Mouse (Mus musculus) heart, embryonic 10.5 days (tissue): Measurements from ENCODE around the gene Nup214. TPM values are rescaled to one million over a fixed set of nuclear protein-coding genes. Genes with fewer than 3 reads are reported as not detected.
"Not testable (repeated sequence)": the region's sequence is repeated elsewhere in the genome, so short reads cannot be mapped to it uniquely, and the experiment has no call there.

Experiments
- DNase-seq: peaks from one replicate; pipeline ENCODE4 v3.0.0-alpha.2; 2017; ENCODE audit warnings: low spot score
- H3K27ac ChIP-seq: fragments of 300-500 bp; sonication (generic); 2 replicates; pipeline ENCODE4 v1.5.1; 2016; ENCODE audit warnings: mild to moderate bottlenecking
- H3K27me3 ChIP-seq: fragments of 300-500 bp; sonication (generic); 2 replicates; pipeline ENCODE4 v1.6.1; 2016; ENCODE audit warnings: mild to moderate bottlenecking; ENCODE audit not compliant: poor library complexity, insufficient read depth, severe bottlenecking
- H3K36me3 ChIP-seq: fragments of 300-500 bp; sonication (generic); 2 replicates; pipeline ENCODE4 v1.6.1; 2016; ENCODE audit warnings: mild to moderate bottlenecking, moderate library complexity
- H3K4me1 ChIP-seq: fragments of 300-500 bp; sonication (generic); 2 replicates; pipeline ENCODE4 v1.6.1; 2016; ENCODE audit warnings: mild to moderate bottlenecking
- H3K4me3 ChIP-seq: fragments of 300-500 bp; sonication (generic); 2 replicates; pipeline ENCODE4 v1.5.1; 2016; ENCODE audit warnings: mild to moderate bottlenecking, moderate library complexity
- H3K9me3 ChIP-seq: fragments of 300-500 bp; sonication (generic); 2 replicates; pipeline ENCODE4 v1.6.1; 2016; ENCODE audit warnings: mild to moderate bottlenecking, moderate library complexity
- WGBS: fragments of 180-500 bp; shearing (Covaris S2); methylation state at CpG from one replicate; pipeline ENCODE4 v1.1.7; 2016; 5-methylcytosine and 5-hydroxymethylcytosine counted together
- polyA plus RNA-seq: library from polyadenylated mRNA; unstranded; fragments of >200 nt; fragmentation: Nextera tagmentation; extraction: Ambion mirVana; gene quantifications from 2 replicates; pipeline ENCODE4 v1.2.1, GENCODE M21; 2016

The Nup214 gene
- polyA plus RNA-seq, 1 experiment from 2014 or later = 83.8 TPM

GRCm38 (mm10) chr2:32033436-32033835, 59.2 kb downstream of the Nup214 start:
- no peak overlapping the region for H3K4me3 ChIP-seq
- 94% methylated on average over 6 of the region's 6 CpGs for WGBS
- H3K9me3 ChIP-seq = no peaks in the 10 kb centered on the region
- no peaks in the 10 kb centered on the region for H3K27me3 ChIP-seq
- peaks cover 11% of the 10 kb centered on the region; the same call in 1 of the 2 replicates for H3K4me1 ChIP-seq
- peaks cover 86% of the 10 kb centered on the region for H3K36me3 ChIP-seq
- no peak for DNase-seq
- no peak overlapping the region for H3K27ac ChIP-seq

- whole genome bisulfite sequencing = 93% methylated on average over 6 of the region's 6 CpGs
- Histone ChIP-seq H3K27me3 (no peaks in the 10 kb centered on the region), H3K27ac (peak overlapping the region; percentile 38), H3K9me3 (no peaks in the 10 kb centered on the region), H3K36me3 (peaks cover 88% of the 10 kb centered on the region), H3K4me3 (no peak overlapping the region), H3K4me1 (peaks cover 18% of the 10 kb centered on the region; the same call in 1 of the 2 replicates)
- no peak for DNase-seq
Measured at GRCm38 (mm10) chr2:32034206-32034605, 60.0 kb downstream of the Nup214 start.

GRCm38 (mm10) chr2:32037279-32037858, 63.1 kb downstream of the Nup214 start:
- no peak overlapping the region for H3K4me3 ChIP-seq
- peaks cover 14% of the 10 kb centered on the region; the same call in 1 of the 2 replicates for H3K4me1 ChIP-seq
- DNase-seq = no peak
- H3K27me3 ChIP-seq = no peaks in the 10 kb centered on the region
- 65% methylated on average over 6 of the region's 6 CpGs for WGBS
- H3K36me3 ChIP-seq = peaks cover 91% of the 10 kb centered on the region
- peak overlapping the region; percentile 59 for H3K27ac ChIP-seq
- no peaks in the 10 kb centered on the region for H3K9me3 ChIP-seq

- DNase-seq = no peak
- Histone ChIP-seq H3K9me3 (no peaks in the 10 kb centered on the region), H3K4me3 (no peak overlapping the region), H3K4me1 (peaks cover 14% of the 10 kb centered on the region; the same call in 1 of the 2 replicates), H3K36me3 (peaks cover 89% of the 10 kb centered on the region), H3K27ac (no peak overlapping the region), H3K27me3 (no peaks in the 10 kb centered on the region)
- 85% methylated on average over 8 of the region's 8 CpGs for WGBS
Measured at GRCm38 (mm10) chr2:32038661-32039081, 64.4 kb downstream of the Nup214 start.

- H3K36me3 ChIP-seq = peaks cover 88% of the 10 kb centered on the region
- not testable (repeated sequence) for H3K27ac ChIP-seq, H3K27me3 ChIP-seq, H3K4me3 ChIP-seq, DNase-seq, H3K9me3 ChIP-seq
- 95% methylated on average over 9 of the region's 9 CpGs for WGBS
- peaks cover 31% of the 10 kb centered on the region for H3K4me1 ChIP-seq
Measured at GRCm38 (mm10) chr2:32040646-32041045, 66.4 kb downstream of the Nup214 start.

DNA sequence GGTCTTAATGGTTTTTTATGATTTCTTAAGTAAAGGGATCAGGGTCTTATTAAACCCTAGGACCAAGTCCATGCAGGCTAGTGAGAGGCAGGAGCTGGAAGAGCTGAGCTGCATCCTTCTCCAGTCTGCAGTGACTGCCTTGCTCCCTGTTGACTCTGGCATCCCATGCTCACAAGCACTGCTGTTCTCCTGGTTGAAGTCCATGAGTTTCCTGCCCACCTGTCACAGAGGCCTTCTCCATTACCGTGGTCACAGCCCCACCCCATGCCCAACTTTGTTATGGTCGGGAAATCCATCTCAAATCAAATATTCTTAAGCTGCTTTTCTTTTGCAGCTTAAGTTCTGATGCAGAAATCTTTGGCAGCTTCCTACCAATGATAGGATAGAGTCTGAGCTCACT, 66.9 kb downstream of the Nup214 start:
- no peak overlapping the region for H3K27ac ChIP-seq
- 89% methylated on average over 2 of the region's 2 CpGs for WGBS
- H3K9me3 ChIP-seq = no peaks in the 10 kb centered on the region
- H3K4me1 ChIP-seq = peaks cover 31% of the 10 kb centered on the region
- DNase-seq = no peak
- no peaks in the 10 kb centered on the region for H3K27me3 ChIP-seq
- H3K36me3 ChIP-seq = peaks cover 88% of the 10 kb centered on the region
- H3K4me3 ChIP-seq = no peak overlapping the region

DNA sequence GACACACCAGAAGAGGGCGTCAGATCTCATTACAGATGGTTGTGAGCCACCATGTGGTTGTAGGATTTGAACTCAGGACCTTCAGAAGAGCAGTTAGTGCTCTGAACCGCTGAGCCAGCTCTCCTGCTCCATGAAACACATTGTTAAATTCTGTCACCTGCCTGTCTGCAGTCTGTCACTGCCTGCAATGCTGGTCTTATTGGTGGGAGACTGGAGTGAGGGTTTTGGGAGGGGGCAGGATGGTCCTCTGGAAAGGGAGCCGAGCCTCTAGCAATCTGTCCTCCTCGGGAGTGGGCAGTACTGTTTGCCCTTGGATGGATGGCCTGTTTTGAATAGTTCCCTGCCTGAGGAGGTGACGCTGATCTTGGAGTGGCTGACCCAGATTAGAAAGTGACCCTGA, 69.6 kb downstream of the Nup214 start:
- peaks cover 45% of the 10 kb centered on the region for H3K4me1 ChIP-seq
- peak overlapping the region; percentile 87; the same call in 1 of the 2 replicates for H3K27ac ChIP-seq
- H3K4me3 ChIP-seq = no peak overlapping the region
- H3K36me3 ChIP-seq = peaks cover 90% of the 10 kb centered on the region
- WGBS = 46% methylated on average over 5 of the region's 5 CpGs
- no peaks in the 10 kb centered on the region for H3K9me3 ChIP-seq
- no peak for DNase-seq
- no peaks in the 10 kb centered on the region for H3K27me3 ChIP-seq

- no peaks in the 10 kb centered on the region for H3K27me3 ChIP-seq
- 61% methylated on average over 6 of the region's 6 CpGs for whole genome bisulfite sequencing
- peak overlapping the region; percentile 87 for H3K27ac ChIP-seq
Measured at GRCm38 (mm10) chr2:32045375-32045774, 71.1 kb downstream of the Nup214 start.

GRCm38 (mm10) chr2:32046009-32046408, 71.8 kb downstream of the Nup214 start:
- 53% methylated on average over 10 of the region's 10 CpGs for WGBS
- Histone ChIP-seq H3K27ac (peak overlapping the region; percentile 87), H3K4me1 (peaks cover 42% of the 10 kb centered on the region)

More at GRCm38 (mm10) chr2:32045375-32045774, 71.1 kb downstream of the Nup214 start:
- Histone ChIP-seq H3K36me3 (peaks cover 90% of the 10 kb centered on the region), H3K4me1 (peaks cover 42% of the 10 kb centered on the region), H3K4me3 (no peak overlapping the region), H3K9me3 (no peaks in the 10 kb centered on the region)
- no peak for DNase-seq

DNA sequence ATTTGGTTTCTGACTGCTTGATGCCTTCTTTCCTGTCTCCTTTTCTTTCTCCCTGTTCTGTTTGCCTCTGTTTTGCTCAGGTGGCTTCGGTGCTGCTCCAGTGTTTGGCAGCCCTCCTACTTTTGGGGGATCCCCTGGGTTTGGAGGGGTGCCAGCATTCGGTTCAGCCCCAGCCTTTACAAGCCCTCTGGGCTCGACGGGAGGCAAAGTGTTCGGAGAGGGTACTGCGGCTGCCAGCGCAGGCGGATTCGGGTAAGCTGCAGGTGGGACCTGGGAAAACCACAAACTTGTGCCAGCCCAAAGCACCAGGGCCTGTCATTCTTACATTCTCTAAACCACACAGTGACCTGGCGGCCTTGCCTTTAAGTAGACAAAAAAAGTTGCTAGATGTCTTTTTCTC, 73.1 kb downstream of the Nup214 start:
- peaks cover 52% of the 10 kb centered on the region for H3K4me1 ChIP-seq
- DNase-seq = no peak
- no peaks in the 10 kb centered on the region for H3K27me3 ChIP-seq
- no peaks in the 10 kb centered on the region for H3K9me3 ChIP-seq
- H3K4me3 ChIP-seq = no peak overlapping the region
- WGBS = 89% methylated on average over 10 of the region's 10 CpGs
- peak overlapping the region; percentile 56 for H3K27ac ChIP-seq
- H3K36me3 ChIP-seq = peaks cover 90% of the 10 kb centered on the region

More at GRCm38 (mm10) chr2:32046009-32046408, 71.8 kb downstream of the Nup214 start:
- peaks cover 91% of the 10 kb centered on the region for H3K36me3 ChIP-seq
- no peaks in the 10 kb centered on the region for H3K9me3 ChIP-seq
- no peaks in the 10 kb centered on the region for H3K27me3 ChIP-seq
- peak; percentile 89 for DNase-seq
- no peak overlapping the region for H3K4me3 ChIP-seq

GRCm38 (mm10) chr2:32051791-32052190, 77.6 kb downstream of the Nup214 start:
- WGBS = 72% methylated on average over 8 of the region's 8 CpGs
- H3K36me3 ChIP-seq = peaks cover 63% of the 10 kb centered on the region
- peak overlapping the region; percentile 56; the same call in 1 of the 2 replicates for H3K27ac ChIP-seq
- H3K9me3 ChIP-seq = no peaks in the 10 kb centered on the region
- H3K27me3 ChIP-seq = no peaks in the 10 kb centered on the region
- peaks cover 59% of the 10 kb centered on the region for H3K4me1 ChIP-seq
- H3K4me3 ChIP-seq = no peak overlapping the region
- no peak for DNase-seq

GRCm38 (mm10) chr2:32052418-32052817, 78.2 kb downstream of the Nup214 start:
- whole genome bisulfite sequencing = 80% methylated on average over 7 of the region's 7 CpGs
- Histone ChIP-seq H3K27ac (peak overlapping the region; percentile 37; the same call in 1 of the 2 replicates), H3K4me3 (no peak overlapping the region), H3K27me3 (no peaks in the 10 kb centered on the region), H3K4me1 (peaks cover 59% of the 10 kb centered on the region), H3K36me3 (peaks cover 57% of the 10 kb centered on the region), H3K9me3 (no peaks in the 10 kb centered on the region)
- no peak for DNase-seq

DNA sequence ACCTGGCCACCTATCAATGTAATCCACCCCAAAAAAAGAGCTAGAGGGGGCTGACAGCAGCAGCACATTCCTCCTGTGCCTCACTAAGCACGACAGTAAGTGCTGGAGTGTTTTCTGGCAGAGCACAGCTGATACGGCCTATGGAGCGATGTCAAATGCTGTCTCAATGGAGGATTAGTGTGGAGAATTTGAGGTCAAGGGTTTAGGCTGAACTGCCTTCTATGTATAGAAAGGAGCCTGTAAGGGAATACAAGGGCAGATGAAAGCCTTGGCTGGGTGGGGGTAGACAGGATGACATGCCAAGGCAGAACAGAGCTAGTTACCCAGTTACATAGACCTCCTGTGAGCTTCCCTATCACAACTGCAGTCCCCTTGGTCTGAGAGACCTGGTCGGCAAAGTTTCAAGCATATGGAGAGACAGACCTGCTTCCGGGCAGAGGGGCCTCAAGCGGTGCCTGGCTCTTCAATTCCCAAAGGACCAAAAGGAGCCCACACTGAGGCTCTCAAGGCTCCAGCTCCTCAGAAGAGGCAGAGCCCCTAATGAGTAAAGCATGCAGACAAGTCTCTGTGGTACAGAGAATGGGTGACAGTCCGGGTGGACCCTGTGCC, 81.2 kb downstream of the Nup214 start:
- WGBS = 45% methylated on average over 7 of the region's 7 CpGs
- H3K36me3 ChIP-seq = peaks cover 29% of the 10 kb centered on the region
- peaks cover 74% of the 10 kb centered on the region for H3K4me1 ChIP-seq
- peak; percentile 85 for DNase-seq
- no peaks in the 10 kb centered on the region for H3K27me3 ChIP-seq
- H3K9me3 ChIP-seq = no peaks in the 10 kb centered on the region
- no peak overlapping the region for H3K4me3 ChIP-seq
- H3K27ac ChIP-seq = peak overlapping the region; percentile 80
